Mouse (Mus musculus) neural tube, embryonic 13.5 days (tissue): ENCODE measurements around the gene Pik3ap1. TPM values are rescaled to one million over a fixed set of nuclear protein-coding genes. Genes with fewer than 3 reads are reported as not detected.
A peak's percentile ranks its signal among the peaks of the same experiment; 100 is the strongest.

ENCODE experiments used
- ATAC-seq: fragments of 200-750 bp; cut with Nextera tagmentation; 2 replicates; pipeline ENCODE4 v1.8.0; 2017; ENCODE audit warnings: low read depth, mild to moderate bottlenecking, moderate TSS enrichment, moderate library complexity
- H3K27ac ChIP-seq: fragments of 300-500 bp; sonication (generic); replicated peaks from 2 replicates; pipeline ENCODE4 v1.5.1; 2015; ENCODE audit warnings: moderate library complexity, mild to moderate bottlenecking, inconsistent platforms
- H3K27me3 ChIP-seq: fragments of 300-500 bp; sonication (generic); 2 replicates; pipeline ENCODE4 v1.6.1; 2015; ENCODE audit warnings: mild to moderate bottlenecking, inconsistent platforms
- H3K36me3 ChIP-seq: fragments of 300-500 bp; sonication (generic); 2 replicates; pipeline ENCODE4 v1.6.1; 2015; ENCODE audit warnings: mild to moderate bottlenecking, inconsistent platforms
- H3K4me1 ChIP-seq: fragments of 300-500 bp; sonication (generic); replicated peaks from 2 replicates; pipeline ENCODE4 v1.6.1; 2015; ENCODE audit warnings: inconsistent platforms
- H3K4me2 ChIP-seq: fragments of 300-500 bp; sonication (generic); 2 replicates; pipeline ENCODE4 v1.6.1; 2015; ENCODE audit warnings: inconsistent platforms, mild to moderate bottlenecking, moderate library complexity
- H3K4me3 ChIP-seq: fragments of 300-500 bp; sonication (generic); 2 replicates; pipeline ENCODE4 v1.5.1; 2015; ENCODE audit warnings: mild to moderate bottlenecking, inconsistent platforms
- H3K9ac ChIP-seq: fragments of 300-500 bp; sonication (generic); 2 replicates; pipeline ENCODE4 v1.6.1; 2015; ENCODE audit warnings: moderate library complexity, mild to moderate bottlenecking, inconsistent platforms
- H3K9me3 ChIP-seq: fragments of 300-500 bp; sonication (generic); 2 replicates; pipeline ENCODE4 v1.6.1; 2016; ENCODE audit warnings: inconsistent platforms
- WGBS: fragments of 180-500 bp; shearing (Covaris S2); methylation state at CpG from one replicate; pipeline ENCODE4 v1.1.7; 2015; 5-methylcytosine and 5-hydroxymethylcytosine counted together
- polyA plus RNA-seq: library from polyadenylated mRNA; unstranded; fragments of >200 nt; fragmentation: Nextera tagmentation; extraction: Ambion mirVana; gene quantifications from 2 replicates; pipeline ENCODE4 v1.2.1, GENCODE M21; 2015

Gene Pik3ap1
- polyA plus RNA-seq, 1 experiment from 2014 or later: 1.7 TPM

GRCm38 (mm10) chr19:41264331-41264799 lies 120.5 kb downstream of the Pik3ap1 start:
- Histone ChIP-seq H3K36me3 (no peaks in the 10 kb centered on the region), H3K4me3 (peak overlapping the region; percentile 96), H3K4me2 (peak overlapping the region; percentile 85), H3K27ac (peak overlapping the region; percentile 98), H3K27me3 (no peaks in the 10 kb centered on the region), H3K9me3 (no peaks in the 10 kb centered on the region), H3K4me1 (peaks cover 40% of the 10 kb centered on the region), H3K9ac (peak overlapping the region; percentile 97)
- 39% methylated on average over 13 of the region's 13 CpGs for WGBS
- ATAC-seq: no peak

DNA sequence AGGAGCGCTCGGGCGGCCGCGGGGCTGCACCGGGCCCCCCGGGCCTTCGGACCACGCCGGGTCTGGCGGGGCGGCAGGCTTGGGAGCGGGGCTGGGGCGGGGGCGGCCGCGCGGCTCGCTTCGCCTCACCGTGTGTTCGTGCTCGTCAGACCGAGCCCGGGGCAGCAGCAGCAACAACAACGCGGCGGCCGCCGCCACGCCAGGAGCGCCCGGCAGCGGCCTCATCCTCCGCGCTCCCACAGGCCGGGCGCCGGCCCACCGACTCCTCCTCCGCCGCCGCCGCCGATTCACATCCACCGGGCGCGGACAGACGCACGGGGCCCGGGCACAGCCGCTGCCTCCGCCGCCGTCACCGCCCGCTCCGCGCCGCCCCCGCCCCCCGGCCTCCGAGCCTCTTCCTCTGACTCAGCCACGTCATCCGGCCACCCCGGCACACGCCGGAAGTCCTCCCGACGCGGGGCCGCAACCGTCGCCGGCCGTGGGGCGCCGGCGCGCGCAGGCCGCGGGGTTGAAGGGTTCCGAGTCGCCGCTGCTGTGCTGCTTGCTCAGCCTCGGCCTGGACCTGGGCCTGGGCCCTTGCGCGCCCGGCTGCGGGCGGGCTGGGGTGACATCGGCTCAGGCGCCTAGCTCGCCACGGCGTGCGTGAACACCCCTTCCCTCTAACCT lies 121.1 kb downstream of the Pik3ap1 start, which contains the start of gene Tm9sf3:
Gene Tm9sf3, minus strand, starts transcription at position 368 of the 666 bp plus-strand sequence.
- peak within 1 kb of the TSS; percentile 85 for H3K4me2 ChIP-seq
- peak within 1 kb of the TSS; percentile 98 for H3K27ac ChIP-seq
- H3K27me3 ChIP-seq: no peaks in the 10 kb centered on the region
- H3K9me3 ChIP-seq: no peaks in the 10 kb centered on the region
- H3K4me1 ChIP-seq: peaks cover 40% of the 10 kb centered on the region
- ATAC-seq: peak; percentile 96
- WGBS: under 1% methylated on average over 61 of the region's 98 CpGs
- H3K36me3 ChIP-seq: no peaks in the 10 kb centered on the region
- H3K9ac ChIP-seq: peak within 1 kb of the TSS; percentile 97
- peak within 1 kb of the TSS; percentile 96 for H3K4me3 ChIP-seq

GRCm38 (mm10) chr19:41262712-41263629 lies 121.9 kb downstream of the Pik3ap1 start:
- no peaks in the 10 kb centered on the region for H3K36me3 ChIP-seq
- H3K4me3 ChIP-seq: peak overlapping the region; percentile 96
- ATAC-seq: peak; percentile 89
- H3K4me2 ChIP-seq: peak overlapping the region; percentile 85
- H3K9me3 ChIP-seq: no peaks in the 10 kb centered on the region
- peaks cover 40% of the 10 kb centered on the region for H3K4me1 ChIP-seq
- peak overlapping the region; percentile 98 for H3K27ac ChIP-seq
- peak overlapping the region; percentile 97 for H3K9ac ChIP-seq
- 6% methylated on average over 51 of the region's 51 CpGs for WGBS
- H3K27me3 ChIP-seq: no peaks in the 10 kb centered on the region

DNA sequence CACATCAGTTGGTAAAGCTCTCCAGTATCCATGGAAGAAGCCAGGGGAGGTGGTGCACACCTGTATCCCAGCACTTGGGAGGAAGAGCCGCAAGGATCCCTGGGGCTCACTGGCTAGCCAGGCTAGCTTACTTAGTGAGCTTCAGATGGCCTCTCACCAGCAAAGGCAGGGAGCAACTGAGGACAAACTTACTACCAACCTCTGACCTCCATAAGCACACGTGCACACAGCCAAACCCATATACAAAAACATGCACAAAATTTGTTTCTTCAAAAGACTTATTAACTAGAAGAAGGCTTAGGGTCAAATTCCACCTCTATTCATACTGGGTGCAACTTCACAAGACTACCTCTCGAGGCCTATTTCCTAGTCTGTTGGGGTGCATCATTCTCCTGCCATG lies 124.2 kb downstream of the Pik3ap1 start:
- no peak for ATAC-seq
- Histone ChIP-seq H3K4me1 (peaks cover 40% of the 10 kb centered on the region), H3K4me3 (no peak overlapping the region), H3K27ac (no peak overlapping the region), H3K4me2 (no peak overlapping the region), H3K36me3 (no peaks in the 10 kb centered on the region), H3K9ac (no peak overlapping the region), H3K9me3 (no peaks in the 10 kb centered on the region), H3K27me3 (no peaks in the 10 kb centered on the region)
- 92% methylated on average over 3 of the region's 3 CpGs for WGBS

- Histone ChIP-seq H3K9ac (no peak overlapping the region), H3K27me3 (no peaks in the 10 kb centered on the region), H3K4me3 (no peak overlapping the region), H3K27ac (no peak overlapping the region), H3K9me3 (no peaks in the 10 kb centered on the region), H3K4me1 (peaks cover 32% of the 10 kb centered on the region), H3K4me2 (no peak overlapping the region), H3K36me3 (no peaks in the 10 kb centered on the region)
- ATAC-seq: no peak
- 86% methylated on average over 6 of the region's 6 CpGs for WGBS
Measured at GRCm38 (mm10) chr19:41259256-41259655, 125.6 kb downstream of the Pik3ap1 start.

GRCm38 (mm10) chr19:41258707-41259106 lies 126.2 kb downstream of the Pik3ap1 start:
- no peak for ATAC-seq
- Histone ChIP-seq H3K9ac (no peak overlapping the region), H3K36me3 (no peaks in the 10 kb centered on the region), H3K9me3 (no peaks in the 10 kb centered on the region), H3K27ac (no peak overlapping the region), H3K4me1 (peaks cover 32% of the 10 kb centered on the region), H3K4me3 (no peak overlapping the region), H3K4me2 (no peak overlapping the region), H3K27me3 (no peaks in the 10 kb centered on the region)
- 49% methylated on average over 2 of the region's 2 CpGs for WGBS

DNA sequence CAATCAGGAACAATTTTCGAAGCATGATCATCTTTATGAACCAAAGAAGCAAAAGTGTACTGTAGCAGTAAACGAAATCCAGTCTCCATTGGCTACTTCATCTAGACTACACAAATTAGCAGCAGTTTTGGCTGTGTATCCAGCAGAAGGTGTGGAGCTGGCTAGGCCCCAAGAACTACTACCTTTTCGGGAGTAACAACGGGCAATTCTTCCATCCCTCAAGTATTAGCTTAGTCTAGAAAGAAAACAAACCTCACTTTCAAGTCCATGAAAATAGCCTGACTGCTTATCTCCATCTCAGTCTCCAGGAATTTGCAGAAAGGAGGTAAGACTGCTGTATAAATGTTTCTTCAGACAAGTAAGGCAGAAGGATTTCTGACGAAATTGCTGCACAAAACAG lies 130.3 kb downstream of the Pik3ap1 start:
- ATAC-seq: no peak
- Histone ChIP-seq H3K9ac (no peak overlapping the region), H3K27me3 (no peaks in the 10 kb centered on the region), H3K27ac (no peak overlapping the region), H3K4me2 (no peak overlapping the region), H3K4me1 (peaks cover under 1% of the 10 kb centered on the region; the same call in 1 of the 2 replicates), H3K36me3 (0 out of 2 replicates have a peak, but pooled peaks cover 4% of the 10 kb centered on the region), H3K9me3 (no peaks in the 10 kb centered on the region), H3K4me3 (no peak overlapping the region)
- 92% methylated on average over 5 of the region's 5 CpGs for whole genome bisulfite sequencing

DNA sequence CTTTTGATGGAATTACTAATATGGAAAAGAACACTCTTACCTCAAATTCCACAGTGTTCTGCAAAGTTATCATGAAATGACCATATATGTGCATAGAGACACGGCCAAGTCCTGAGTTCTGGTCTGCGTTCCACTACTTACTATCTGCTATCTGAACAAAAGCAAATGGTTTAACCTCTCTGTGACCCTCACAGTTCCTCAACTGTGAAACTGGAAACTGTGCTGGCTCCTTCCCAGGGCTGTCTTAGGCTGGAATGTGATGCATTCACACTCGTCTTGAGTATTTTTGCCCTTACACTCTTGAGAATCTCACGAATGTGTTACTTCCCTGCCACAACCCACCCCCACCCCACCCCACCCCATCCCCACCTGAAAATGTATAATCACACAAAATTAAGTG lies 135.9 kb downstream of the Pik3ap1 start:
- Histone ChIP-seq H3K9ac (no peak overlapping the region), H3K36me3 (peaks cover 21% of the 10 kb centered on the region), H3K4me1 (peaks cover 7% of the 10 kb centered on the region; the same call in 1 of the 2 replicates), H3K9me3 (no peaks in the 10 kb centered on the region), H3K4me3 (no peak overlapping the region), H3K4me2 (no peak overlapping the region), H3K27me3 (no peaks in the 10 kb centered on the region), H3K27ac (no peak overlapping the region)
- ATAC-seq: no peak
- 77% methylated on average over 4 of the region's 4 CpGs for WGBS

DNA sequence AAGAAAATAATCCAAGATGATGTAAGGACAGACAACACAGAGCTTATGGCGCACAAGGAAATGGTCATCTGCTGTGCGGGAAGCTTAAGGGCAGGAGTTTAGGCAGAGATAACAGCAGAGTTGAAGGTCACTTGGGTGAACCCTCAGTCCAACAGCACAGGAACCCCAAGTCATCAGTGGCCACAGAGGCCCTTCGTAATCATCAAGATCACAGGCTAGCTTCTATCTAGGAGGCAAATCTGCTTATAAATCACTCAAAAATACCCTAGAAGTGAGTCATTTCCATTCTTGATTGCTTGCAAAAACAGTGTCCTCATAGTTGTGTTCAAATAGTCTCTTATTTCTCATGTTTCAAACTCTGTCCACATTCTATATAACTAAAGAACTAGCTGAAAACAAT lies 136.6 kb downstream of the Pik3ap1 start:
- H3K27ac ChIP-seq: no peak overlapping the region
- peaks cover 7% of the 10 kb centered on the region; the same call in 1 of the 2 replicates for H3K4me1 ChIP-seq
- H3K9me3 ChIP-seq: no peaks in the 10 kb centered on the region
- 92% methylated on average over 3 of the region's 3 CpGs for WGBS
- no peaks in the 10 kb centered on the region for H3K27me3 ChIP-seq
- H3K9ac ChIP-seq: no peak overlapping the region
- no peak for ATAC-seq
- H3K36me3 ChIP-seq: peaks cover 25% of the 10 kb centered on the region
- no peak overlapping the region for H3K4me2 ChIP-seq
- no peak overlapping the region for H3K4me3 ChIP-seq

GRCm38 (mm10) chr19:41246271-41246670 lies 138.6 kb downstream of the Pik3ap1 start:
- H3K9ac ChIP-seq: no peak overlapping the region
- H3K27ac ChIP-seq: no peak overlapping the region
- peaks cover 7% of the 10 kb centered on the region; the same call in 1 of the 2 replicates for H3K4me1 ChIP-seq
- WGBS: 87% methylated on average over 4 of the region's 4 CpGs
- no peak overlapping the region for H3K4me3 ChIP-seq
- peaks cover 38% of the 10 kb centered on the region for H3K36me3 ChIP-seq
- no peaks in the 10 kb centered on the region for H3K9me3 ChIP-seq
- no peak overlapping the region for H3K4me2 ChIP-seq
- no peak for ATAC-seq
- no peaks in the 10 kb centered on the region for H3K27me3 ChIP-seq

- ATAC-seq: no peak
- no peaks in the 10 kb centered on the region for H3K9me3 ChIP-seq
- no peak overlapping the region for H3K9ac ChIP-seq
- H3K4me3 ChIP-seq: no peak overlapping the region
- no peaks in the 10 kb centered on the region for H3K27me3 ChIP-seq
- no peak overlapping the region for H3K27ac ChIP-seq
- H3K36me3 ChIP-seq: peaks cover 51% of the 10 kb centered on the region
- no peak overlapping the region for H3K4me2 ChIP-seq
- 65% methylated on average over 6 of the region's 6 CpGs for WGBS
- peaks cover 7% of the 10 kb centered on the region; the same call in 1 of the 2 replicates for H3K4me1 ChIP-seq
Measured at GRCm38 (mm10) chr19:41244581-41244980, 140.3 kb downstream of the Pik3ap1 start.

- Histone ChIP-seq H3K4me2 (no peak overlapping the region), H3K4me3 (no peak overlapping the region), H3K27me3 (no peaks in the 10 kb centered on the region), H3K9me3 (no peaks in the 10 kb centered on the region), H3K27ac (no peak overlapping the region), H3K4me1 (no peaks in the 10 kb centered on the region), H3K36me3 (peaks cover 71% of the 10 kb centered on the region), H3K9ac (no peak overlapping the region)
- no peak for ATAC-seq
- 92% methylated on average over 5 of the region's 5 CpGs for WGBS
Measured at GRCm38 (mm10) chr19:41241997-41242396, 142.9 kb downstream of the Pik3ap1 start.
